Mouse (Mus musculus): Measurements from ENCODE around the gene Olfr56.
"Not testable (repeated sequence)": the region's sequence is repeated elsewhere in the genome, so short reads cannot be mapped to it uniquely, and the experiment has no call there.

- TF ChIP-seq CTCF, EP300 (IDR thresholded peaks at IDR 0.05; ENCODE audit: low read depth): not testable (repeated sequence)
These were observed 33.4 kb downstream of the Olfr56 start for GRCm38 (mm10) chr11:49012074-49012473.
